Mouse (Mus musculus) lung, postnatal 14 days (tissue): ENCODE results near the gene Rassf8.

Source experiments
- DNase-seq: peaks from one replicate; pipeline ENCODE4 v3.0.0; 2021

Gene Rassf8

GRCm38 (mm10) chr6:145863065-145863971, 116.8 kb downstream of the Rassf8 start:
- DNase-seq, result peak; percentile 60

- DNase-seq, result no peak
These were observed 117.6 kb downstream of the Rassf8 start for GRCm38 (mm10) chr6:145864171-145864570.

GRCm38 (mm10) chr6:145865289-145865885, 118.8 kb downstream of the Rassf8 start, which contains the start of gene Bhlhe41:
TSS of gene Bhlhe41 (minus strand) at chr6:145865558.
- DNase-seq, result peak; percentile 68

GRCm38 (mm10) chr6:145865886-145866851, 119.6 kb downstream of the Rassf8 start:
- peak; percentile 89 for DNase-seq

- DNase-seq, result no peak
These were observed 120.6 kb downstream of the Rassf8 start for GRCm38 (mm10) chr6:145867111-145867510.
